Mouse (Mus musculus): ENCODE results near the gene Cmtm7.

DNA sequence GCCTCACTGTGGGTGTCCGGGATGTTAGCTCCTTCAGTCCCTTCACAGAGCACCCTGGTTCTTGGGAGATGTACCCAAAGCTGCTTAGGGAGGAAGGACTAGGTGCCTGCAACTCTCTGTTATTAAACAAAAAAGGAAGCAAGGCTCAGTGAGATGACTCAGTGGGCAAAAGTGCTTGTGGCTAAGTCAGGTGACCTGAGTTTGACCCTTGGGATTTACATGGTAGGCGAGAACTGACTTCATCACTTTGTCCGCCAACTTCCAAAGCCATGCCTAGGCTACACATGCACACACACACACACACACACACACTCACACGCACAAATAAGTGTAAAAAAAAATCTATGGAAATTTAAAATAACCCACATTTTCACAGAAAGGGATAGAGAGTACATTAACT lies 30.3 kb upstream of the Cmtm7 start:
- no peak for TF ChIP-seq CTCF (IDR thresholded peaks at IDR 0.05; ENCODE audit: low read depth, low read length)
- TF ChIP-seq EP300 (IDR thresholded peaks at IDR 0.05; ENCODE audit: insufficient read depth, low read depth, low read length), result no peak

Data from ES-Bruce4 (cell line).